Mouse (Mus musculus) spleen, postnatal 10 days (tissue): ENCODE data around the gene Ptprs.

Experiments used
- DNase-seq, 2 experiments: peaks; one replicate each; pipeline ENCODE4 v3.0.0; 2021 to 2022; ENCODE audit warnings: low spot score in 2 of 2

Gene Ptprs

DNA sequence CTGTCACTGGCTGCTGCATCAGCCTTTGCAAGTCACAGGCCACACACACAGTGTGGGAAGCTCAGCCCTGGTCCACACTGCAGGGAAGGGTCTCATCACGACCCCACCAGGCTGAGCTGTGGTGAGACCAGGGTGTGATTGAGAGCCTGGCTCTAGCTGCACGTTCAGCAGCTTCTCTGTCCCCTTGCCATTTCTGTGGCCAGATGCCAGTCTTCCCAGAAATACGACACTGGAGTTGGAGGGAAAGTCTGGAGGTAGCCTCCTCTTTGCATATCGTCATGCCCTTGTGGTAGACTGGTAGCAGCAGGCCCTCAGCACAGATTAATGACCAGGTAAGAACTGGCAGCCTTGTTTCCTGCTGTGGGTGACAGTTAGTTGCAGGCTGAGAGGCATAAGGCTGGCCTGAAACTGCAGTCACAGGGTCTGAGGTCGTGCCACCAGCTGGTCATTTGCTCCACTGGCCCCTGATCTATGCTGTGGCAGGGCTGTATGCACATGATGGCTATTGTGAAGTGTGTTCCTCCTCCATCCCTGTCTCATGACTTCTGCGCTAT lies 96.9 kb downstream of the Ptprs start:
- no peak for DNase-seq

GRCm38 (mm10) chr17:56374851-56375250 lies 101.4 kb downstream of the Ptprs start:
- DNase-seq: no peak

DNA sequence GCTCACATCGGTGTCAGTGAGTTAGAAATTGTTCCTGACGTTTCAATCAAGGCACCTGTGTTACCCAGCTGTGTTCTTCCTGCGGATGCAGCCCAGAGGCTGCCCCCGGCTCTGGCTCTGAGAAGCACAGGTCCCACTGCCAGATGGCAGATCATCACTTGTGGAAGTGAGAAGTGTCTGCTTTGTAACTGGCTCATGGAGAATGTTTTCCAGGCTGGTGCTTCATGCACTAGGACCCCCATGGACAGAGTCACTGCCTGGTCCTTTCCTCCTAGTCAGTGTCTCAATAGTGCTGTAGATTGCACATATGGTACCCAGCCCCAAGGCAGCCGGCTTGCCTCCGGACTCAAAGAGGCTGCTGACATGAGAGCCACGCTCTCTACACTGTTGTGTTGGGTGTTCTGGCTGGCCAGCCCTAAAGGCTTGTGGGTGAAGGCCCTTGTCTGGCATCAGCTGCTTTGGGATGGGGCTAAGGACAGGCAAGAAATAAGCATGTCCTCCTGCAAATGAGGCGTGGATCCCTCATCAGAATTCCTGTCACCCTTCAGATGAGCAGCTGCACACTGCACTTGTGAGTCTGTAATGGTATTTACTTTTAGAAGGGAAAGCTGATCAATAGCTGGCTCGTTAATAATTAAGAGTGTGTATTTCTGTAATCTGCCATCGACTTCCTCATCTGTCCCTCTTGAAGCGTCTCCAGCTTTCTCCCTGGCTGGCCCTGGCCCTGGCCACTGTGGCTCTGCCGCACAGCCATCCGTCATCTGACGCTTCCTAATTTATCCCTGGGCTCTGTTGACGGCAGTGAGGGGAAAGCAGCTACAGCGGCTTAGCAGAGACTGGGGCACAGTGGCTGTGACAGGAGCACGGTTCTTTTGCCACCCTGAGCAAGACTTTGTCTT lies 102.9 kb downstream of the Ptprs start:
- no peak for DNase-seq

DNA sequence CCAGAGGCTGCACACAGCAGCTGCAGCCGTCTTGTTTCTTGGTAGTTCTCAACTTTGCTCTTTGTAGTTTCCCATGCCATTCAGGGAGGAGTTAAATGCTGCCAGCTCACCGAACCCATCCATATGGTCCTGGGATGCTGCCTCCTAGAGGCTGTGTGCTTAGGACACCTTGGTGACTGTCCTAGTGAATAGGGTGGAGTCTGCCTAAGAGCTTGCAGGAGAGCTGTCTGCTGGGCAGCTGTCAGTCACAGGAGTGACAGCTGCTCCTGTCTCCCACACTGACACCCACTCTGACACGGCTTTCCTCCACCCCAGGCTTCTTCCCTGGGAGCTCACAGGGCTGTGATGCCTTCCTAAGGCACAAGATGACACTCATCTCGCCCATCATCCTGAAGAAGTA lies 104.2 kb downstream of the Ptprs start:
- DNase-seq: no peak

DNA sequence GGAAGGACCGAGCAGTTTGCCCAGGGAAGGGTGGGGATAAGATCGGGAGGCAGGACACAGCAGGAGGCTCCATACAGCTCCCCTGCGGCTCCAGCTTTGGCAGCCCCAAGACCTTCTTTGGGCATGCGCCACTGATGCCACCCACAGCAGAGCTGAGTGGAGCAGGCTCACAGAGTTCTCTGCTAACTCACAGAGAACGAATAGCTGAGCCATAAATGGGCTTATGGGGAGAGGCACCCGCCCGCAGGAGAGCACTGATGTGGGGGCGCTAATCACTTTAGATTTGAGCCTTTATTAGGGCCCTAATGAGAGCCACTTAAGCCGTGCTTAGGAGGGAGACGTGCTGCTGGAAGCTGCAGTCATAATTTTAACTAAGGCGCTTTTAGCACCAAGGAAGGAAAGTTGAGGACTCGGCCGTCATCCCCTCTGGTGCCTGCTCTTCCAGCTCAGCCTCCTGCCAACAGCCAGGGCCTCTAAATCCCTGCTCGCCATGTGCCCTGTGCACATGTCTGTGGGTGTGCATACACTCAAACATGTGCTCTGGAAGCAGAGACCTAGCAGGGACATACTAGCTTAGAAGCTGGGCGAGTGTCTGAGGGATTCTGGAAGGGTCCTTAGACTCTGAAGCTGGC lies 105.1 kb downstream of the Ptprs start:
- DNase-seq: no peak

- no peak for DNase-seq
These were observed 106.2 kb downstream of the Ptprs start for GRCm38 (mm10) chr17:56370090-56370489.

GRCm38 (mm10) chr17:56368291-56368790 lies 107.9 kb downstream of the Ptprs start:
- no peak for DNase-seq

DNA sequence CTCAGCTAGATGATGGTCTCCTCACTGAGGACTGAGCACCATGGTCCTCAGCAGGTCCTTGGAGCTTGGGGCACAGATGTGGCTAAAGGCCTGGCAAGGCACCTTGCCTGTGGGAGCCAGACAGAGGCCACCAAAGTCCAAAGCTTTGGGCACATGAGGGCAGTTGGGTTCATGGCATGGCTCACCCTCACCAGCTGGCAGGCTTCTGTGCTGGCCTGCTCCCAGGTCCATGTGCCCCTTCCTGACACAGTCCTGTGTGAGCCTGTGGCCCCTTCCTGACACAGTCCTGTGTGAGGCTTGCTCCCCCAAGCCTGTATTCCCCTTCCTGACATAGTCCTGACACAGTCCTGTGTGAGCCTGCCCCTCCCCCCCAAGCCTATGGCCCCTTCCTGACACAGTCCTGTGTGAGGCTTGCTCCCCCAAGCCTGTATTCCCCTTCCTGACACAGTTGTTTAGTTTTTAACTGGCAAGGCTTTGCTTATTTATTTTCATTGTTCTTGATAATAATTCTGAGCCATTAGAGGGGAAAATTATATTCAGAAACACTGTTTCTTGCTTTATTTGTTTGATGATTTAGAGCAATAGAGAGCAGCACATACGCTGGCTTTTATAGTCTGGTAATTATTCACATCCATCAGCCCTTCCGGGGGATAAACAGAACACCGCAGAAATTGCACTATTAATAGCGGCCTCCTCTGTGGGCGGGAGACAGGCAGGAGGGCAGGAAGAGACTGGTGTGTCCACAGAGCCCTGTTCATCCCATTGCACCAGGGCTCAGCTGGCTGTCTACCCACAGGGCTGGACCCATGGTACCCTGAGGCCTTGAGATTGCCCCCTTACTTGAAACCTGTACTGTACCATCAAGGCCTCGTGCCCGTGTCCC lies 110.3 kb downstream of the Ptprs start:
- no peak for DNase-seq
